Mouse (Mus musculus) MEL (cell line): Measurements from ENCODE around the gene Atp8b5. TPM values are rescaled to one million over a fixed set of nuclear protein-coding genes. Genes with fewer than 3 reads are reported as not detected.

Experiments used
- DNase-seq: peaks from one replicate; pipeline ENCODE4 v3.0.0; 2011; ENCODE audit warnings: low read depth, low spot score
- H3K27ac ChIP-seq: 2 replicates; pipeline ENCODE4 v1.5.1; 2012; ENCODE audit warnings: low read depth, mild to moderate bottlenecking, control low read depth, low read length, moderate library complexity; ENCODE audit not compliant: control insufficient read depth
- H3K27me3 ChIP-seq, 2 experiments: fragments of 150-350 bp in 1 of 2; sonication (generic) in 1 of 2; 2 replicates each; pipeline ENCODE4 v1.6.1; 2012; ENCODE audit warnings: low read length in 2 of 2, mild to moderate bottlenecking in 2 of 2, improper control_type of control experiment in 1 of 2, moderate library complexity in 1 of 2; ENCODE audit not compliant: insufficient read depth in 2 of 2, control insufficient read depth in 1 of 2
- H3K36me3 ChIP-seq, 2 experiments: 2 replicates each; pipeline ENCODE4 v1.6.1; 2012 to 2014; ENCODE audit warnings: low read length in 2 of 2, improper control_type of control experiment in 1 of 2, inconsistent platforms in 1 of 2, mild to moderate bottlenecking in 1 of 2; ENCODE audit not compliant: insufficient read depth in 2 of 2, control insufficient read depth in 1 of 2
- H3K4me1 ChIP-seq, 2 experiments: fragments of 150-350 bp in 1 of 2; sonication (generic) in 1 of 2; 2 replicates each; pipeline ENCODE4 v1.6.1; 2012; ENCODE audit warnings: low read length in 2 of 2, improper control_type of control experiment in 1 of 2, mild to moderate bottlenecking in 1 of 2; ENCODE audit not compliant: insufficient read depth in 2 of 2, control insufficient read depth in 1 of 2
- H3K4me3 ChIP-seq, 2 experiments: fragments of 150-350 bp in 1 of 2; sonication (generic) in 1 of 2; 2 replicates each; pipeline ENCODE4 v1.5.1; 2012; ENCODE audit warnings: low read depth in 2 of 2, low read length in 2 of 2, mild to moderate bottlenecking in 2 of 2, moderate library complexity in 2 of 2, control low read depth in 1 of 2, improper control_type of control experiment in 1 of 2; ENCODE audit not compliant: control insufficient read depth in 1 of 2, insufficient read depth in 1 of 2
- H3K79me2 ChIP-seq: 2 replicates; pipeline ENCODE4 v1.6.1; 2012; ENCODE audit warnings: mild to moderate bottlenecking, low read length, moderate library complexity; ENCODE audit not compliant: control insufficient read depth, poor library complexity, insufficient read depth
- H3K9ac ChIP-seq: 2 replicates; pipeline ENCODE4 v1.6.1; 2012; ENCODE audit warnings: low read depth, mild to moderate bottlenecking, control low read depth, low read length, moderate library complexity; ENCODE audit not compliant: control insufficient read depth, poor library complexity, severe bottlenecking
- H3K9me3 ChIP-seq: fragments of 150-350 bp; sonication (generic); replicated peaks from 2 replicates; pipeline ENCODE4 v1.6.1; 2012; ENCODE audit warnings: mild to moderate bottlenecking, low read length, improper control_type of control experiment, moderate library complexity; ENCODE audit not compliant: insufficient read depth
- BHLHE40 ChIP-seq: IDR thresholded peaks from 2 replicates; pipeline ENCODE4 v1.6.1; 2012; ENCODE audit warnings: low read depth, mild to moderate bottlenecking, inconsistent platforms, low read length, improper control_type of control experiment, borderline replicate concordance
- ELF1 ChIP-seq: IDR thresholded peaks from 2 replicates; pipeline ENCODE4 v1.6.1; 2014; ENCODE audit warnings: low read depth, mild to moderate bottlenecking, inconsistent platforms, low read length, improper control_type of control experiment, moderate library complexity
- ETS1 ChIP-seq: IDR thresholded peaks from 2 replicates; pipeline ENCODE4 v1.6.1; 2012; ENCODE audit warnings: low read depth, mild to moderate bottlenecking, inconsistent platforms, low read length, improper control_type of control experiment, moderate library complexity
- GABPA ChIP-seq: IDR thresholded peaks from 2 replicates; pipeline ENCODE4 v1.6.1; 2012; ENCODE audit warnings: low read depth, mild to moderate bottlenecking, inconsistent platforms, low read length, improper control_type of control experiment, moderate library complexity
- GATA1 ChIP-seq: IDR thresholded peaks from 2 replicates; pipeline ENCODE4 v1.6.1; 2011; ENCODE audit warnings: low read depth, low read length, improper control_type of control experiment
- KAT2A ChIP-seq: conservative IDR thresholded peaks from 2 replicates; pipeline ENCODE4 v1.6.1; 2012; ENCODE audit warnings: low read depth, low read length, improper control_type of control experiment, inconsistent platforms
- MAX ChIP-seq: IDR thresholded peaks from 2 replicates; pipeline ENCODE4 v1.6.1; 2011; ENCODE audit warnings: low read length, improper control_type of control experiment
- NRF1 ChIP-seq: IDR thresholded peaks from 2 replicates; pipeline ENCODE4 v1.6.1; 2014; ENCODE audit warnings: low read depth, mild to moderate bottlenecking, inconsistent platforms, low read length, improper control_type of control experiment, moderate library complexity; ENCODE audit not compliant: poor library complexity, insufficient read depth, severe bottlenecking
- POLR2AphosphoS2 ChIP-seq: IDR thresholded peaks from 2 replicates; pipeline ENCODE4 v1.6.1; 2011; ENCODE audit warnings: low read length, improper control_type of control experiment
- POLR2AphosphoS5 ChIP-seq: IDR thresholded peaks from 2 replicates; pipeline ENCODE4 v1.6.1; 2012; ENCODE audit warnings: low read depth, borderline replicate concordance, mild to moderate bottlenecking, inconsistent platforms, low read length, moderate library complexity, mixed read lengths
- RCOR1 ChIP-seq: IDR thresholded peaks from 2 replicates; pipeline ENCODE4 v1.6.1; 2012; ENCODE audit warnings: low read depth, mild to moderate bottlenecking, inconsistent platforms, low read length, improper control_type of control experiment
- SIN3A ChIP-seq: IDR thresholded peaks from 2 replicates; pipeline ENCODE4 v1.6.1; 2012; ENCODE audit warnings: low read length, improper control_type of control experiment, inconsistent platforms
- TAL1 ChIP-seq: IDR thresholded peaks from 2 replicates; pipeline ENCODE4 v1.6.1; 2012; ENCODE audit warnings: mild to moderate bottlenecking, inconsistent platforms, low read length, moderate library complexity, mixed read lengths
- USF1 ChIP-seq: IDR thresholded peaks from 2 replicates; pipeline ENCODE4 v1.6.1; 2014; ENCODE audit warnings: low read depth, mild to moderate bottlenecking, inconsistent platforms, low read length, improper control_type of control experiment, moderate library complexity
- ZKSCAN1 ChIP-seq: IDR thresholded peaks from 2 replicates; pipeline ENCODE4 v1.6.1; 2012; ENCODE audit warnings: low read depth, mild to moderate bottlenecking, inconsistent platforms, low read length, improper control_type of control experiment, moderate library complexity
- polyA plus RNA-seq, 2 experiments: library from polyadenylated mRNA; stranded (reverse) in 1 of 2; unstranded in 1 of 2; fragments of >175 nt in 1 of 2; fragments of >200 nt in 1 of 2; gene quantifications; 2 replicates each; pipeline versions ENCODE4 v1.2.1 to v1.2.4; 2012; ENCODE audit warnings: low replicate concordance in 2 of 2, low read depth in 1 of 2; ENCODE audit not compliant: insufficient read length in 2 of 2, insufficient read depth in 1 of 2, missing spikeins in 1 of 2
- total RNA-seq: library from RNA; depleted of rRNA; stranded (reverse); fragments of 300-350 nt; gene quantifications from 2 replicates; pipeline ENCODE4 v1.2.3, GENCODE M21; 2012

Gene Atp8b5
- total and polyA plus RNA-seq, 3 experiments = 4.9 to 5.0 TPM; not detected in 1

DNA sequence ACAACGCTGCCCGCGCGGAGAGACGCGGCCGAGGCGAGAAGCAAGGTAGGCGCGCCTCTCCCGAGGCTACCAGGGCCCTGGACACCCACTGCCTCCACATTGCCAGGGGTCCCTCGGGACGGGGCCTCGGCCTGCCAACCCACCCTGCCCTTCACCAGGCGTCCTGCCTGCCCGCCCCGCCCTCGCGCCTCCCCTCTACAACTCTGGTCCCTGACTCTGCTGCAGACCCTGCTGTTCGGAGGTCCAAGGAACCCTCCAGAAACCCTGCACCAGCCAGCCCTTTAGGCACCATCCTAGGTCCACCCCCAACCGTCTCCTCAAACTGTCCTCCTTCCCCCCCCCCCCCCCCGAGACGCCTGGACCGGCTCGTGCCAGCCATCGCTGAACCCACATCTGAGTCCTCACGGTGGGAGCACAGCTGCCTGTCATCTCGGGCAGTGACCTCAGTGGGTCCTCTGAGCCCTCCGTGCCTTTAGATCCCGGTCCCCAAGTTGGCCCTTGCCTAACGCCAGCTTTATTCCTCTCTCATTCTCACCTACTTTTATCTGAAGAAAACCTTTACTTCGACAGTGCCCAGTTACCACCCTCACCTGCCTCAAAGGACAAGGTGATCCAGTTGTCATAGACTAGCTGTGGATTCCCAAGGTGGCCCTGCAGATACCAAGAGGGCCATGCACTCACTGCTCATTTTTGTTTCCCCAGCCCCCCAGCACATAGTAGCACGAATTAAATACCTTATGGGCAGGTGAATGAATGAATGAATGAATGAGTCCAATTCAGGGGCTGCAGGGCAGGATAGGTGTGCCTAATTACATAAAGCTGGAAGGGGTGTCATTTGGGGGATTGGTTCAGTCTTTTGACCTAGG lies 115.4 kb downstream of the Atp8b5 start:
- Histone ChIP-seq H3K27ac (peak overlapping the region; percentile 7; the same call in 1 of the 2 replicates), H3K4me3 (peak overlapping the region; percentile 61 to 94)

DNA sequence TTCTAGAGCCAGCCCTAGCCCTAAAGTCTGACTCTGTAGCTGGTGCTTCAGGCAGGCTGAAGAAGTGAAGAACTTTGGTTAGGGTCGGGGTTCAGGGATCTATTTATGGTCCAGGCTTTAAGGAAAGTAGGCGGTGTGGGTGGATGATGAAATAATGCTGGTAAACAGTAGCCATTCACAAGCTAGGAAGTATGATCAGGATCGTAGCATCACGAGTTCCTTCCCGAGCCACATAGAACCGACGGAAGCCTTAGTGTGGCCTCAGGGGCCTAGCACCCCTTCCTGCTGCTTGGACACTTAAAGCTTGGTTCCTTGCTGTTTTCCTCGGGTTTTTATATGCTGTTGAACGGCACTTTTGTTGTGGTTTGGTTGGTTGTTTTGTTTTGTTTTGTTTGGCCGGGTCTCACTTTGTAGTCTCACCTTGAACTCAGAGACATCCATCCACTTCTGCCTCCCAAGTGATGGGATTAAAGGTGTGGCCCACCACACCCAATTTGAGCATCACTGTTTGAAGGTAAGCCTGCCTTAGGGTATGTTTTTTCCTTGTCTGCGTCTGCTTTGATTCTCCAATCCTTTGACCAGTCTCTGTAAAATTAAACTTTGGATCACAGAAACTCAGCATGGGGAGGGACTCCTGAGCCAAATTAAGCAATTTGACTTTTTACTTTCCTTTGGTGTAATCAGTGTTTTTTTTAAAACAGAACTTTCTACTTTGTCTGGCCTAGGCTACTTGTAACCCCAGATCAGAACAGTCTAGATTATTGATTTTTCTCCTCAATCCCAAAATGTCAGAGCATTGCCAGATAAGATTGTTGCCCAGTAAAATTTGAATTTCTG lies 116.5 kb downstream of the Atp8b5 start:
- Histone ChIP-seq H3K4me3 (peak overlapping the region; percentile 61 to 94), H3K4me1 (peaks cover 6 to 17% of the 10 kb centered on the region in 2 experiments), H3K79me2 (0 out of 2 replicates have a peak, but pooled peaks cover 1% of the 10 kb centered on the region), H3K9me3 (no peaks in the 10 kb centered on the region), H3K9ac (peak overlapping the region; percentile 56), H3K36me3 (peaks cover 0 to 14% of the 10 kb centered on the region in 2 experiments; a peak in 2 of 4 replicates), H3K27ac (peak overlapping the region; percentile 55), H3K27me3 (no peaks in the 10 kb centered on the region)
- TF ChIP-seq USF1 (no peak), POLR2AphosphoS2 (no peak), GABPA (no peak), GATA1 (no peak), RCOR1 (no peak), KAT2A (no peak), ELF1 (no peak), POLR2AphosphoS5 (no peak), NRF1 (no peak), MAX (no peak)
- peak; percentile 51 for DNase-seq

More for the DNA sequence above, 115.4 kb downstream of the Atp8b5 start:
- H3K79me2 ChIP-seq = 0 out of 2 replicates have a peak, but pooled peaks cover 1% of the 10 kb centered on the region
- DNase-seq = peak; percentile 46
- peaks cover 6 to 17% of the 10 kb centered on the region in 2 experiments for H3K4me1 ChIP-seq
- H3K9me3 ChIP-seq = no peaks in the 10 kb centered on the region
- TF ChIP-seq MAX = 0 out of 2 replicates have a peak, but pooled peaks have one; percentile 7
- TF ChIP-seq ZKSCAN1 = no peak
- TF ChIP-seq RCOR1 = no peak
- TF ChIP-seq BHLHE40 = 0 out of 2 replicates have a peak, but pooled peaks have one; percentile 1
- no peak for TF ChIP-seq TAL1
- TF ChIP-seq SIN3A = no peak
- no peak for TF ChIP-seq ETS1
- TF ChIP-seq, all 39 proteins: peak for 2
- H3K36me3 ChIP-seq = peaks cover 0 to 14% of the 10 kb centered on the region in 2 experiments; a peak in 2 of 4 replicates
- peak overlapping the region; percentile 56 for H3K9ac ChIP-seq
- no peaks in the 10 kb centered on the region for H3K27me3 ChIP-seq
